Mouse (Mus musculus) gastrocnemius, adult 2 months (tissue): ENCODE data around the gene Sema4b. TPM values are rescaled to one million over a fixed set of nuclear protein-coding genes. Genes with fewer than 3 reads are reported as not detected.

ENCODE experiments used
- DNase-seq: peaks from one replicate; pipeline ENCODE4 v3.0.0; 2022
- H3K27ac ChIP-seq: fragments of 200-600 bp; 2 replicates; pipeline ENCODE4 v1.8.1; 2022; ENCODE audit warnings: mild to moderate bottlenecking
- H3K4me3 ChIP-seq: fragments of 200-600 bp; 2 replicates; pipeline ENCODE4 v1.8.1; 2022; ENCODE audit warnings: mild to moderate bottlenecking, moderate library complexity
- CTCF ChIP-seq: fragments of 200-600 bp; IDR thresholded peaks from 2 replicates; pipeline ENCODE4 v1.8.1; 2022; ENCODE audit warnings: antibody characterized with exemption, mild to moderate bottlenecking, moderate library complexity
- intact Hi-C: fragments of 180-260 bp; cut with DNase I; formaldehyde crosslinking; loops from one replicate; pipeline ENCODE4 v1.15.1; 2025
- total RNA-seq, 2 experiments: library from RNA; stranded (reverse); gene quantifications; 2 replicates each; pipeline ENCODE4 v1.2.3; 2021

Gene Sema4b
- total RNA-seq, 2 experiments from 2014 or later, result 1.8 to 2.1 TPM

DNA sequence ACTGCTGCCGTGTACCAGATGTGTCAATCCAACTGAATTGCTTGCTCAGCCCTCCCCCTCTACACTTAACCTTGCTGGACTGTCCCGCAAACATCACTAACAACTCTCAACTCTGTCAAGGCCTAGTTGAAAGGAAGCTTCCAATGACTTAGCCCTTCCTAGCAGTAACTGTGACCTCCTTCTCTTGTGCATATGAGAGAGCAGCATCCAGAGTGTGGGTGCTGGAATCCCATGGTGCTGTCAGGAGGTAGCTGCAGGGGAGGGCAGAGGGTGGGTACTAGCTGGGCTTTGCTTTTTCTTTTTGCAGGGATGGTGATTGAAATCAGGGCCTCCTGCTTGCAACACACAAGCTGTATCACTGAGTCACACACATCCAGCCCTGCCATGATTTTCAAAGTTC lies 86.8 kb downstream of the Sema4b start:
- intact Hi-C loops, result no loop called here
- no peak overlapping the region for H3K27ac ChIP-seq
- no peak for DNase-seq
- no peak for TF ChIP-seq CTCF
- H3K4me3 ChIP-seq, result no peak overlapping the region

Other genes starting within 250 kb of the Sema4b start
- 10 to 100 TPM; 21.5 to 37.5 TPM for gene Zfp710, start 162.0 kb upstream of the Sema4b start, total RNA-seq
- 100 to 1,000 TPM; 236 to 647 TPM for gene Idh2, start 71.4 kb upstream of the Sema4b start, total RNA-seq
- 1 to 10 TPM; 5.6 to 9.0 TPM for gene Cib1, start 46.0 kb downstream of the Sema4b start, total RNA-seq
- gene Gdpgp1, start 46.0 kb downstream of the Sema4b start, total RNA-seq, result under 1 TPM; 0.79 to 0.86 TPM
- gene Ttll13, start 59.5 kb downstream of the Sema4b start, total RNA-seq, result under 1 TPM in 1 of 2 experiments, not detected in 1; 0.15 TPM
- 10 to 100 TPM; 19.8 to 25.0 TPM for gene Ngrn, start 74.4 kb downstream of the Sema4b start, total RNA-seq
- 1 to 10 TPM; 2.9 to 3.3 TPM for gene Vps33b, start 82.8 kb downstream of the Sema4b start, total RNA-seq
- gene Prc1, start 107.6 kb downstream of the Sema4b start, total RNA-seq, result under 1 TPM; 0.38 to 0.45 TPM
- gene Rccd1, start 137.6 kb downstream of the Sema4b start, total RNA-seq, result 1 to 10 TPM; 7.3 to 8.4 TPM
- gene Unc45a, start 154.2 kb downstream of the Sema4b start, total RNA-seq, result 10 to 100 TPM; 12.3 to 12.7 TPM
- 10 to 100 TPM; 23.6 to 26.1 TPM for gene Hddc3, start 156.3 kb downstream of the Sema4b start, total RNA-seq
- gene Man2a2, start 184.5 kb downstream of the Sema4b start, total RNA-seq, result 100 to 1,000 TPM; 111 to 161 TPM
- 1 to 10 TPM; 2.6 to 3.9 TPM for gene Fes, start 201.1 kb downstream of the Sema4b start, total RNA-seq
- gene Furin, start 218.6 kb downstream of the Sema4b start, total RNA-seq, result 10 to 100 TPM; 48.5 to 49.0 TPM